Mouse (Mus musculus): ENCODE results near the gene Mettl21a. TPM values are rescaled to one million over a fixed set of nuclear protein-coding genes. Genes with fewer than 3 reads are reported as not detected.
"Not testable (repeated sequence)": the region's sequence is repeated elsewhere in the genome, so short reads cannot be mapped to it uniquely, and the experiment has no call there.

Gene Mettl21a
- polyA plus RNA-seq, 1 experiment from 2014 or later = 20.9 TPM

DNA sequence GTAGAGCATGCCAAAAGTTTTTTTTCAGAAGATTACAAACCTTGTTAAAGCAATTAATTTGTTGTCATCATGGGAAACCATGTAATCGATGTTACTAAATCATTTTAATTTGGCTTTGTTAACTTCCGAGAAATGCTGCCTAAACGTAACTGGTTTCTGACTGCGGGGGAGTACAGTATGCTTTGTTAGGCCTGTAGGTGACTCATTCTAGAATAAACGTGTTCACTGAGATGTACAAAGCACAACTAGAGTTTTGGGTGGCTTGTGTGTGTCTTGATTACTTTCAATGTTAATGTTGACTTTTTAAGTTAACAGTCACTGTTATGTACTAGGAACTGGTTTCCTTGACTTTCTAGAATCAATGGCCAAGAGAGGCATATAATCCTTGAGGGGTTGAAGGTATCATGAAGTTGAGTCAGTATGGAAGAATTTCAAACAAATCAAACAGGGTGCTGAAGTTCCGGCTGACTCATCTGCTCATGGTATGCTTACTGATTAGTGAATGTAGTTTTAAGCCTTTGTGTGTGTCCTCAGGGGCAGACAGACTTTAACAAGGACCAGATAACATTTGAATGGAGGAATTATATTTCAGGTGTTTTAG is 15.7 kb downstream of the Mettl21a start:
- H3K9me3 ChIP-seq (ENCODE audit: control insufficient read depth, low read length) = no peaks in the 10 kb centered on the region
- H3K4me3 ChIP-seq (ENCODE audit: low read depth, low read length) = no peak overlapping the region
- H3K27ac ChIP-seq (ENCODE audit: low read depth, low read length) = no peak overlapping the region
- DNase-seq (ENCODE audit: low spot score, missing footprints) (peak; percentile 69), ATAC-seq (ENCODE audit: low FRiP score) (no peak)
- H3K4me1 ChIP-seq (ENCODE audit: control insufficient read depth, insufficient read depth, low read length) = no peaks in the 10 kb centered on the region
- H3K36me3 ChIP-seq (ENCODE audit: control insufficient read depth, insufficient read depth, low read length) = peaks cover 2% of the 10 kb centered on the region; the same call in 1 of the 2 replicates
- H3K27me3 ChIP-seq (ENCODE audit: control insufficient read depth, insufficient read depth, low read length) = no peaks in the 10 kb centered on the region
- no peak overlapping the region for H3K9ac ChIP-seq (ENCODE audit: low read length)
- WGBS = 93% methylated on average over 6 of the region's 6 CpGs
- no peak overlapping the region for H3K4me2 ChIP-seq

DNA sequence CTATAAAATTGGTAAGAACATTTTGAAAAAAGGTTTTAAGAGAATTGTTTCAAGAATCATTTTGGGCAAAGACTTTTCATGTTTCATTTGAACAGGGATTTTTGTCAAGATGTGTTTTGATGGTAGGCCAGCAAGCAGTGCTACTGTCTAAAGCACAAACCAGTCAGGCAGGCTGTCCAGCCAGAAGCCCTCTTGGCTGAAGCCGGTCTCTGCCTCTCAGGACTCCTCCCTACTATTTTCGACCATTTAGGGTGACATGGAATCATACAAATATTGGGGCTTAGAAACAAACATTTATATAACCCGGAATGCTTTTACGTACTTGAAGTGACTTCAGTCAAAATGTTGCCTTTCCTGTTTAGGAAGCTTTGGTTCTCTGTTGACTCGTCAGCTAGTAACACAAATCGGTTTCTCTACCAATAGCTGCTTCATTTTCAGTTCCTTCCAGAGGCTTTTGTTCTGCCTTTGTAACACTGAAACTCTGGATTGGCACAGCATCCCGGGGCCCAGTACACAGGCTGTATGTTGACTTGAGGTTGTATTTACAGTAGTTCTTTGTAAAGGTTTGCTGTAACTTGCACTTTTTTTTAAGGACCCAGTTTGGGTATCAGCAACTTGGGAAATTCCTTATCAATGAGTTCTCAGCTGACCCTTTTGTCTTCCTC is 16.5 kb downstream of the Mettl21a start:
- no peaks in the 10 kb centered on the region for H3K4me1 ChIP-seq (ENCODE audit: control insufficient read depth, insufficient read depth, low read length)
- H3K36me3 ChIP-seq (ENCODE audit: control insufficient read depth, insufficient read depth, low read length) = peaks cover 2% of the 10 kb centered on the region; the same call in 1 of the 2 replicates
- WGBS = 90% methylated on average over 7 of the region's 7 CpGs
- peak; percentile 78 for DNase-seq (ENCODE audit: low spot score, missing footprints)
- no peak overlapping the region for H3K9ac ChIP-seq (ENCODE audit: low read length)
- ATAC-seq (ENCODE audit: low FRiP score) = no peak
- H3K4me2 ChIP-seq = no peak overlapping the region
- H3K27ac ChIP-seq (ENCODE audit: low read depth, low read length) = no peak overlapping the region
- H3K27me3 ChIP-seq (ENCODE audit: control insufficient read depth, insufficient read depth, low read length) = no peaks in the 10 kb centered on the region
- no peaks in the 10 kb centered on the region for H3K9me3 ChIP-seq (ENCODE audit: control insufficient read depth, low read length)
- no peak overlapping the region for H3K4me3 ChIP-seq (ENCODE audit: low read depth, low read length)

DNA sequence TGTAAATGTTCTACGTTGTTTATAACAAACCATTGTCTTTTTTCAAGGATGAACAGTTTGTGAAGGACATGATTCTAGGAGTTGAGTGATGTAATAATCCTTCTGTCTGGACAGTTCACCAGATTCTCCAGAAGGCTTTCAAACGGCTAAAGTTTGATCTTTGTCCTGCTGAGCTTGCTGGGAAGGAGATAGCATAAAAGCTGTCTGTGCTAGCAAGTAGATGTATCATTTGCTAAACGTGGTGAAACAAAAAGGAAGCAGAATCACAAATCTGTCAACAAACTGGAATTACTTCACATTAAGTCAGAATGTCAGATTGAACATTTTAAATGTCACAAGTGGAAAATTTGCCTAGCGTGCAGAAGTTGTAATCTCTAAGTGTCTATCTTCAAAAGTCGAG is 18.1 kb downstream of the Mettl21a start:
- Histone ChIP-seq H3K4me1 (ENCODE audit: control insufficient read depth, insufficient read depth, low read length) (no peaks in the 10 kb centered on the region), H3K9me3 (ENCODE audit: control insufficient read depth, low read length) (no peaks in the 10 kb centered on the region), H3K27me3 (ENCODE audit: control insufficient read depth, insufficient read depth, low read length) (no peaks in the 10 kb centered on the region), H3K27ac (ENCODE audit: low read depth, low read length) (no peak overlapping the region), H3K4me3 (ENCODE audit: low read depth, low read length) (no peak overlapping the region), H3K9ac (ENCODE audit: low read length) (no peak overlapping the region), H3K36me3 (ENCODE audit: control insufficient read depth, insufficient read depth, low read length) (peaks cover 2% of the 10 kb centered on the region; the same call in 1 of the 2 replicates), H3K4me2 (no peak overlapping the region)
- ATAC-seq (ENCODE audit: low FRiP score) (no peak), DNase-seq (ENCODE audit: low spot score, missing footprints) (peak; percentile 69)
- WGBS = 77% methylated on average over 5 of the region's 5 CpGs

DNA sequence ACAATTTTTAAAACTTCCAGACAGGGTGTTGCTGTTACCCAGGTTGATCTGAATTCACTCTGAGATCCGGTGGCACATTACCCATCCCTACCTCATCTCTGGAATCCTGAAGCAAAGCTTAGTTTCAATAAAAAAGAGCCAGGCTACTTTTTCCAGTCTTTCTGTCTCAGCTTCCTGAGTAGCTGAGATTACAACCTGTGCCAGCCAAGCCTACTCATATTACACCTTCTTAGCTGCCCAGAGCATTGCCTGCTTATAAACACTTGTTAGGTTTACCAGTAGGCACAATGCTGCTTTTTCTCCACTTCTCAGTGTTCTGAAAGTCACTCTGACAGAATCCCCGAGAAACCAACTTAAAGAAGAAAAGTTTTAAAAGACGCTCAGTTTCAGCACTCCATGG is 38.2 kb downstream of the Mettl21a start:
- Histone ChIP-seq H3K27ac (ENCODE audit: low read depth, low read length) (no peak overlapping the region), H3K4me2 (no peak overlapping the region), H3K9ac (ENCODE audit: low read length) (no peak overlapping the region), H3K9me3 (ENCODE audit: control insufficient read depth, low read length) (no peaks in the 10 kb centered on the region), H3K4me1 (ENCODE audit: control insufficient read depth, insufficient read depth, low read length) (no peaks in the 10 kb centered on the region), H3K4me3 (ENCODE audit: low read depth, low read length) (no peak overlapping the region), H3K27me3 (ENCODE audit: control insufficient read depth, insufficient read depth, low read length) (no peaks in the 10 kb centered on the region), H3K36me3 (ENCODE audit: control insufficient read depth, insufficient read depth, low read length) (peaks cover 9% of the 10 kb centered on the region)
- WGBS = 87% methylated on average over 3 of the region's 3 CpGs
- ATAC-seq (ENCODE audit: low FRiP score) (no peak), DNase-seq (ENCODE audit: low spot score, missing footprints) (peak; percentile 73)

DNA sequence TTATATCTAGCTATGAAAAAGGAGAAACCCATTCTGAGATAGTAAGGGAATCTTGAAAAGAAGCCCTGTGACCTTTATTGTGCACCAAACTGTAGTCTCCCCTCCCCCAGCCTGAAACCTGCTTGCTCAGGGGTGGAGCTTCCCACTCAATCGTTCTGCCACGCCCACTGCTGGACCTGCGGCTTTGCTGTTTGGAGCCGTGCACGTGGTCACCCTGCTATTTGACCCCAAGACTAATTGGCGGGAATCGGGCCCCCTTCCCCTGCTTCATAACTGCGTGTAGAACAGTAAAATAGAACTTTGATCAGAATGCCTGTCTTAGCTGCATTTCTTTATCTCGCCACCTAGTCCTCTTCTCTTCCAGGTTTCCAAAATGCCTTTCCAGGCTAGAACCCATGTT is 39.1 kb downstream of the Mettl21a start:
- not testable (repeated sequence) for H3K36me3 ChIP-seq (ENCODE audit: control insufficient read depth, insufficient read depth, low read length); H3K27me3 ChIP-seq (ENCODE audit: control insufficient read depth, insufficient read depth, low read length); H3K27ac ChIP-seq (ENCODE audit: low read depth, low read length); H3K4me2 ChIP-seq; H3K4me3 ChIP-seq (ENCODE audit: low read depth, low read length); ATAC-seq (ENCODE audit: low FRiP score); H3K9me3 ChIP-seq (ENCODE audit: control insufficient read depth, low read length); H3K9ac ChIP-seq (ENCODE audit: low read length); H3K4me1 ChIP-seq (ENCODE audit: control insufficient read depth, insufficient read depth, low read length)
- 62% methylated on average over 9 of the region's 9 CpGs for WGBS
- DNase-seq (ENCODE audit: low spot score, missing footprints) = peak; percentile 56

DNA sequence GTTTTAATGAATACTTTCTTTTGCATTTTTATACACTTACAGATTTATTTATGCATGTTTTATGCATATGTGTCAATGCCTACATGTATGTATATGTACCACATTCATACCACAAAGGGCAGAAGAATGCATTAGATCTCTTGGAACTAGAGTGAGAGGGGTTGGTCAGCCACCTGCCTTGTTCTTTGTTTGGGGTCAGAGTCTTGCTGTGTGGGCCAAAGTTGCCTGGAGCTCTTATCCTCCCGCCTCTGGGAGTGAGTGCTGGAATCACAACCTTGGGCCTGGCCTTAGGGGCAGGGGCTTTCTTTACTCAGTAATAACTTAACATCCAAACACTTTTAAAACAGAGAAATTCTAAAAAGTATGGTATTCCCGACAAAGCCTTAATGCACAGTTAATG is 40.3 kb downstream of the Mettl21a start:
- Histone ChIP-seq H3K27me3 (ENCODE audit: control insufficient read depth, insufficient read depth, low read length) (no peaks in the 10 kb centered on the region), H3K9me3 (ENCODE audit: control insufficient read depth, low read length) (no peaks in the 10 kb centered on the region), H3K36me3 (ENCODE audit: control insufficient read depth, insufficient read depth, low read length) (peaks cover 5% of the 10 kb centered on the region), H3K4me3 (ENCODE audit: low read depth, low read length) (no peak overlapping the region), H3K27ac (ENCODE audit: low read depth, low read length) (no peak overlapping the region), H3K4me2 (no peak overlapping the region), H3K9ac (ENCODE audit: low read length) (no peak overlapping the region), H3K4me1 (ENCODE audit: control insufficient read depth, insufficient read depth, low read length) (no peaks in the 10 kb centered on the region)
- peak; percentile 77 for DNase-seq (ENCODE audit: low spot score, missing footprints)
- 65% methylated on average over 2 of the region's 2 CpGs for WGBS
- ATAC-seq (ENCODE audit: low FRiP score) = no peak

DNA sequence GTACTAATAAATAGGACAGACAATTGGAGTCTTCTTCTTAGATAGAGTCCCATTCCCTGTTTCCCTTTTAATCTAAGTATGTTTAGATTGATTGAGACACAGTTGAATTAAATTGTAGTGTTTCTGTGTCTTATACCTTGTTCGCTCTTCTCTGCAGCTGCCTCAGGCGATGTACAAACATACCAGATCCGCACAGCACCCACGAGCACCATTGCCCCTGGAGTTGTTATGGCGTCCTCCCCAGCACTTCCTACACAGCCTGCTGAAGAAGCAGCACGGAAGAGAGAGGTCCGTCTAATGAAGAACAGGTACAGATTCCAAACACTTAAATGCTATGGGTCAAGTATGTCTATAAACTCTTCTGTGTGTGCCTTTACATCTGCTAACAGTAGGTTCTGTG is 41.0 kb downstream of the Mettl21a start:
- H3K4me3 ChIP-seq (ENCODE audit: low read depth, low read length) = no peak overlapping the region
- H3K27me3 ChIP-seq (ENCODE audit: control insufficient read depth, insufficient read depth, low read length) = no peaks in the 10 kb centered on the region
- ATAC-seq (ENCODE audit: low FRiP score) = no peak
- 91% methylated on average over 7 of the region's 7 CpGs for WGBS
- no peak overlapping the region for H3K27ac ChIP-seq (ENCODE audit: low read depth, low read length)
- peaks cover 5% of the 10 kb centered on the region; the same call in 1 of the 2 replicates for H3K36me3 ChIP-seq (ENCODE audit: control insufficient read depth, insufficient read depth, low read length)
- H3K9me3 ChIP-seq (ENCODE audit: control insufficient read depth, low read length) = no peaks in the 10 kb centered on the region
- H3K9ac ChIP-seq (ENCODE audit: low read length) = no peak overlapping the region
- no peaks in the 10 kb centered on the region for H3K4me1 ChIP-seq (ENCODE audit: control insufficient read depth, insufficient read depth, low read length)
- H3K4me2 ChIP-seq = no peak overlapping the region
- DNase-seq (ENCODE audit: low spot score, missing footprints) = peak; percentile 37

DNA sequence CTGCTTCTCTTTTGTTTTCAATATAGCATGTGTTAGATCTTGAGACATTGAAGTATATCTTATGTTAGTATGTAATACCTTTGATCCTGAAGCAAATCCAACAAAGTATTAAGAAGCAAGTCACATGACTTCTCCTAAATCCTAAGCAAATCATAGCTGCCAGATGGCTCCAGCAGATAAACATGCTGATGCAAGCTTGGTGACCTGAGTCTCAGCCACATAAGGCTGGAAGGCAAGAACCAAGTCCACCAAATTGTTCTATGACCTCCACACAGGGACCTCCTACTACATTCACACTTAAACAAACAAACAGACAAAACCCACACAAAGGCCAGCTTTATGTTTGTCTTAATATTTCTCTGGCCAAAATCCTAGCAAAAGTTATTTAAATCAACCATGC is 48.8 kb downstream of the Mettl21a start:
- no peak for ATAC-seq (ENCODE audit: low FRiP score)

DNA sequence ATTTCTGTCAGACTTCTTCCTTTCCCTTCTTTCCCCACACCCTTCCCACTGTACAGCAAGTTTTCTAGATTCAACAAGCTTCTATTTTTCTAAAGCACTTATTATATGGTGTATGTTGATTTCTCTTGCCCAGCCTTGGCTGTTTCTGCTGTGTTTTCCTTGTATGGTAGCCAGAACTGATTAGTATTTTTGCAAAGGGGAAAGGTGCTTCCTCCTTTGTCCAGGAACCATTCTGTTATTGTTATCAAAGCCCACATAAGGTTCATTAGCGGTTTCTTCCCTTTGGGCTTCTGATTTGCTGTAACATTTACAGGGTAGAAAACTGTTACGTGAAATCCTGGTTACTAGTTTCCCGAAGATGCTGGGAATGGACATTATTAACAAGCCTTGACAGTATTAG is 56.9 kb downstream of the Mettl21a start:
- no peaks in the 10 kb centered on the region for H3K27me3 ChIP-seq (ENCODE audit: control insufficient read depth, insufficient read depth, low read length)
- H3K36me3 ChIP-seq (ENCODE audit: control insufficient read depth, insufficient read depth, low read length) = peaks cover 7% of the 10 kb centered on the region
- no peak overlapping the region for H3K9ac ChIP-seq (ENCODE audit: low read length)
- ATAC-seq (ENCODE audit: low FRiP score) = no peak
- no peak overlapping the region for H3K4me2 ChIP-seq
- DNase-seq (ENCODE audit: low spot score, missing footprints) = peak; percentile 19
- WGBS = 91% methylated on average over 3 of the region's 3 CpGs
- H3K27ac ChIP-seq (ENCODE audit: low read depth, low read length) = no peak overlapping the region
- H3K4me1 ChIP-seq (ENCODE audit: control insufficient read depth, insufficient read depth, low read length) = no peaks in the 10 kb centered on the region
- H3K4me3 ChIP-seq (ENCODE audit: low read depth, low read length) = no peak overlapping the region
- no peaks in the 10 kb centered on the region for H3K9me3 ChIP-seq (ENCODE audit: control insufficient read depth, low read length)

More for the DNA sequence above, 48.8 kb downstream of the Mettl21a start:
- Histone ChIP-seq H3K36me3 (ENCODE audit: control insufficient read depth, insufficient read depth, low read length) (no peaks in the 10 kb centered on the region), H3K4me2 (no peak overlapping the region), H3K4me3 (ENCODE audit: low read depth, low read length) (no peak overlapping the region), H3K9ac (ENCODE audit: low read length) (no peak overlapping the region), H3K27me3 (ENCODE audit: control insufficient read depth, insufficient read depth, low read length) (no peaks in the 10 kb centered on the region), H3K27ac (ENCODE audit: low read depth, low read length) (no peak overlapping the region), H3K4me1 (ENCODE audit: control insufficient read depth, insufficient read depth, low read length) (no peaks in the 10 kb centered on the region), H3K9me3 (ENCODE audit: control insufficient read depth, low read length) (no peaks in the 10 kb centered on the region)
- DNase-seq (ENCODE audit: low spot score, missing footprints) = peak; percentile 69
